Mouse (Mus musculus) limb, embryonic 11.5 days (tissue): ENCODE measurements around the gene Phf20. TPM values are rescaled to one million over a fixed set of nuclear protein-coding genes. Genes with fewer than 3 reads are reported as not detected.
A peak's percentile ranks its signal among the peaks of the same experiment; 100 is the strongest.

Experiments
- ATAC-seq: fragments of 200-750 bp; cut with Nextera tagmentation; 2 replicates; pipeline ENCODE4 v1.8.0; 2017; ENCODE audit warnings: low read depth; ENCODE audit not compliant: insufficient number of reproducible peaks, low FRiP score, low TSS enrichment
- DNase-seq: peaks from one replicate; pipeline ENCODE4 v3.0.0-alpha.2; 2015; ENCODE audit warnings: low spot score
- H3K27ac ChIP-seq: fragments of 300-500 bp; sonication (generic); replicated peaks from 2 replicates; pipeline ENCODE4 v1.5.1; 2014; ENCODE audit warnings: low read depth, mild to moderate bottlenecking, low read length
- H3K27me3 ChIP-seq: fragments of 300-500 bp; sonication (generic); 2 replicates; pipeline ENCODE4 v1.6.1; 2014; ENCODE audit warnings: mild to moderate bottlenecking, low read length, mixed read lengths; ENCODE audit not compliant: control insufficient read depth, insufficient read depth
- H3K36me3 ChIP-seq: fragments of 300-500 bp; sonication (generic); 2 replicates; pipeline ENCODE4 v1.6.1; 2014; ENCODE audit warnings: mild to moderate bottlenecking, low read length, moderate library complexity, mixed read lengths; ENCODE audit not compliant: control insufficient read depth, insufficient read depth
- H3K4me1 ChIP-seq: fragments of 300-500 bp; sonication (generic); 2 replicates; pipeline ENCODE4 v1.6.1; 2014; ENCODE audit warnings: low read length, mixed read lengths; ENCODE audit not compliant: control insufficient read depth, insufficient read depth
- H3K4me2 ChIP-seq: fragments of 300-500 bp; sonication (generic); 2 replicates; pipeline ENCODE4 v1.6.1; 2014; ENCODE audit warnings: low read depth, mild to moderate bottlenecking, moderate library complexity; ENCODE audit not compliant: severe bottlenecking
- H3K4me3 ChIP-seq: fragments of 300-500 bp; sonication (generic); 2 replicates; pipeline ENCODE4 v1.5.1; 2014; ENCODE audit warnings: low read depth, low read length
- H3K9ac ChIP-seq: fragments of 300-500 bp; sonication (generic); 2 replicates; pipeline ENCODE4 v1.6.1; 2014; ENCODE audit warnings: mild to moderate bottlenecking, low read length
- H3K9me3 ChIP-seq: fragments of 300-500 bp; sonication (generic); 2 replicates; pipeline ENCODE4 v1.6.1; 2016; ENCODE audit warnings: low read length; ENCODE audit not compliant: control insufficient read depth
- whole genome bisulfite sequencing: fragments of 180-500 bp; shearing (Covaris S2); extraction: QIAGEN DNeasy Blood & Tissue Kit; methylation state at CpG from one replicate; pipeline ENCODE4 v1.1.7; 2014; 5-methylcytosine and 5-hydroxymethylcytosine counted together
- polyA plus RNA-seq: library from polyadenylated mRNA; unstranded; fragments of >200 nt; fragmentation: Nextera tagmentation; extraction: Ambion mirVana; gene quantifications from 2 replicates; pipeline ENCODE4 v1.2.1, GENCODE M21; 2014

Phf20 gene
- polyA plus RNA-seq, 1 experiment from 2014 or later, result 81.0 TPM

- DNase-seq (no peak), ATAC-seq (no peak)
- H3K27ac ChIP-seq, result no peak overlapping the region
- no peaks in the 10 kb centered on the region for H3K9me3 ChIP-seq
- WGBS, result 85% methylated on average over 3 of the region's 3 CpGs
- peaks cover 4% of the 10 kb centered on the region for H3K4me1 ChIP-seq
- H3K4me3 ChIP-seq, result no peak overlapping the region
- no peak overlapping the region for H3K9ac ChIP-seq
- H3K4me2 ChIP-seq, result no peak overlapping the region
- no peaks in the 10 kb centered on the region for H3K36me3 ChIP-seq
- no peaks in the 10 kb centered on the region for H3K27me3 ChIP-seq
Measured at GRCm38 (mm10) chr2:156193066-156193862, 3.0 kb upstream of the Phf20 start.

- no peak overlapping the region for H3K4me3 ChIP-seq
- H3K4me2 ChIP-seq, result no peak overlapping the region
- ATAC-seq, result no peak
- no peak overlapping the region for H3K27ac ChIP-seq
- H3K36me3 ChIP-seq, result no peaks in the 10 kb centered on the region
- DNase-seq, result no peak
- H3K4me1 ChIP-seq, result peaks cover 12% of the 10 kb centered on the region
- no peaks in the 10 kb centered on the region for H3K9me3 ChIP-seq
- no peaks in the 10 kb centered on the region for H3K27me3 ChIP-seq
- H3K9ac ChIP-seq, result no peak overlapping the region
Measured at GRCm38 (mm10) chr2:156194571-156194970, 1.7 kb upstream of the Phf20 start.

GRCm38 (mm10) chr2:156197129-156197911, 1.1 kb downstream of the Phf20 start:
- no peak for DNase-seq
- ATAC-seq, result no peak; the same call in 1 of the 2 replicates

GRCm38 (mm10) chr2:156199944-156200343, 3.7 kb downstream of the Phf20 start:
- H3K27me3 ChIP-seq, result no peaks in the 10 kb centered on the region
- H3K4me2 ChIP-seq, result no peak overlapping the region
- H3K27ac ChIP-seq, result no peak overlapping the region
- peak; percentile 33 for DNase-seq
- peaks cover 8% of the 10 kb centered on the region for H3K36me3 ChIP-seq
- H3K4me1 ChIP-seq, result peaks cover 15% of the 10 kb centered on the region
- no peak overlapping the region for H3K9ac ChIP-seq
- no peaks in the 10 kb centered on the region for H3K9me3 ChIP-seq
- no peak overlapping the region for H3K4me3 ChIP-seq
- no peak for ATAC-seq
- WGBS, result 42% methylated on average over 3 of the region's 3 CpGs

More at GRCm38 (mm10) chr2:156197129-156197911, 1.1 kb downstream of the Phf20 start:
- Histone ChIP-seq H3K36me3 (peaks cover 2% of the 10 kb centered on the region; the same call in 1 of the 2 replicates), H3K9ac (peak overlapping the region; percentile 88), H3K27ac (peak overlapping the region; percentile 83), H3K4me2 (peak overlapping the region; percentile 75), H3K9me3 (no peaks in the 10 kb centered on the region), H3K27me3 (no peaks in the 10 kb centered on the region), H3K4me3 (peak overlapping the region; percentile 71), H3K4me1 (peaks cover 15% of the 10 kb centered on the region)
- 6% methylated on average over 17 of the region's 17 CpGs for WGBS

GRCm38 (mm10) chr2:156201486-156201885, 5.2 kb downstream of the Phf20 start:
- H3K36me3 ChIP-seq, result peaks cover 8% of the 10 kb centered on the region

GRCm38 (mm10) chr2:156202848-156203437, 6.7 kb downstream of the Phf20 start:
- Histone ChIP-seq H3K27ac (no peak overlapping the region; the same call in 1 of the 2 replicates), H3K9ac (no peak overlapping the region), H3K36me3 (peaks cover 8% of the 10 kb centered on the region), H3K4me2 (no peak overlapping the region), H3K4me1 (peaks cover 13% of the 10 kb centered on the region), H3K27me3 (no peaks in the 10 kb centered on the region), H3K9me3 (no peaks in the 10 kb centered on the region), H3K4me3 (no peak overlapping the region)
- ATAC-seq, result no peak
- DNase-seq, result no peak
- WGBS, result 84% methylated on average over 3 of the region's 3 CpGs

More at GRCm38 (mm10) chr2:156201486-156201885, 5.2 kb downstream of the Phf20 start:
- Histone ChIP-seq H3K4me2 (no peak overlapping the region), H3K4me3 (no peak overlapping the region), H3K27ac (no peak overlapping the region), H3K27me3 (no peaks in the 10 kb centered on the region), H3K9me3 (no peaks in the 10 kb centered on the region), H3K9ac (no peak overlapping the region), H3K4me1 (peaks cover 15% of the 10 kb centered on the region)
- 90% methylated on average over 4 of the region's 4 CpGs for WGBS
- DNase-seq (no peak), ATAC-seq (no peak)

GRCm38 (mm10) chr2:156203917-156204316, 7.7 kb downstream of the Phf20 start:
- no peak for ATAC-seq
- no peak for DNase-seq
- Histone ChIP-seq H3K36me3 (peaks cover 8% of the 10 kb centered on the region), H3K4me2 (no peak overlapping the region), H3K27ac (no peak overlapping the region), H3K4me1 (peaks cover 7% of the 10 kb centered on the region), H3K4me3 (no peak overlapping the region), H3K9ac (no peak overlapping the region), H3K9me3 (no peaks in the 10 kb centered on the region), H3K27me3 (no peaks in the 10 kb centered on the region)
- 92% methylated on average over 6 of the region's 6 CpGs for WGBS

- Histone ChIP-seq H3K4me1 (no peaks in the 10 kb centered on the region), H3K9ac (no peak overlapping the region), H3K9me3 (no peaks in the 10 kb centered on the region), H3K4me2 (no peak overlapping the region), H3K4me3 (no peak overlapping the region), H3K27ac (no peak overlapping the region), H3K27me3 (no peaks in the 10 kb centered on the region), H3K36me3 (peaks cover 2% of the 10 kb centered on the region; the same call in 1 of the 2 replicates)
- 86% methylated on average over 1 of the region's 1 CpGs for WGBS
- ATAC-seq, result no peak
- DNase-seq, result no peak
Measured at GRCm38 (mm10) chr2:156217786-156218185, 21.5 kb downstream of the Phf20 start.
